Mouse (Mus musculus) G1E (cell line): Measurements from ENCODE around the gene Ppp1r2.

Experiments
- CTCF ChIP-seq: IDR thresholded peaks from 2 replicates; pipeline ENCODE4 v1.5.1; 2012; ENCODE audit warnings: low read depth, low read length, inconsistent platforms, mixed read lengths
- GATA1 ChIP-seq: IDR thresholded peaks from 2 replicates; pipeline ENCODE4 v1.6.1; 2012; ENCODE audit warnings: borderline replicate concordance, low read length, inconsistent platforms, mixed read lengths

GRCm38 (mm10) chr16:31233167-31233498, 41.9 kb downstream of the Ppp1r2 start:
- TF ChIP-seq CTCF (no peak), GATA1 (no peak)
